Mouse (Mus musculus): ENCODE results near the gene Tbc1d22a.

Tbc1d22a gene

GRCm38 (mm10) chr15:86432791-86433190 lies 218.5 kb downstream of the Tbc1d22a start:
- intact Hi-C loops (cut with DNase I) = no loop called here

DNA sequence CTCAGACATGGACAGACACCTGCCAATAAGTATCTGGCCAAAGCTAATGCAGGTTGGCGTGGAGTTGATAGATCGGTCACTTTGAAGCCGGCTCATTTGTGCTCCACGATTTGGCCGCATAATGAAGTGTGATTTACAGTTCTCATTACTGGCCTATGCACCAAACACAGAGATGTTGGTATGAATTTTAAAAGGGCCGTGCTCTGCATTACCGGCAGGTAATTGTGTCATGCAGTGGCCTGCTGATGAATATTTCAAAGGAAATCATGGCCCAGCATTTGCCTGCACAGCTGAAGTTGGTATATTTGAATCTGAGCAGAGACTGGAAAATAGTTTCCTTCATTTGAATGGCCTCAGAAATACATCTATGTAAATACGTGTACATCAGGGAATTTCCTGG lies 219.1 kb downstream of the Tbc1d22a start:
- intact Hi-C loops (cut with DNase I) = no loop called here

DNA sequence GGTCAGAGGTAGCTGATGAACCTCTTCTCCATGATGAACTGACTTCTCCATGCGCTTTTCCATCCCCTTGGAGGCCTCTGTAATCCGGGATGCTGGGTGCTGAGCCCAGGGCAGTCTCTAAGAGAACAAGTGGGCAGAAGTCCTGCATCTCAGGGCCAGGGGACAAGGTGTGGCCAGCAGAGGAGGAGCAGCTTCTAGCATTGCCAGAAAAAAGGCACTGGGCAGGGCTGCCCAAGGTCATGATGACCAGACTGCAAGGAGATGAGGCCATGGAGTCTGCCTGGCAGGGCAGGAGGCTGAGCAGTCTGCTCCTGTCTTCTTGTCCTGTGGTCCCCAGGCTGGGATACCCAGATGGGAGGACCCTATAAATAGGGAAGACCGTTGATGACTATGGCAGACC lies 220.0 kb downstream of the Tbc1d22a start:
- intact Hi-C loops (cut with DNase I) = no loop called here

- intact Hi-C loops (cut with DNase I) = no loop called here
Measured at GRCm38 (mm10) chr15:86437346-86437745, 223.1 kb downstream of the Tbc1d22a start.

GRCm38 (mm10) chr15:86439015-86439796 lies 224.9 kb downstream of the Tbc1d22a start:
- intact Hi-C loops (cut with DNase I) = no loop called here

DNA sequence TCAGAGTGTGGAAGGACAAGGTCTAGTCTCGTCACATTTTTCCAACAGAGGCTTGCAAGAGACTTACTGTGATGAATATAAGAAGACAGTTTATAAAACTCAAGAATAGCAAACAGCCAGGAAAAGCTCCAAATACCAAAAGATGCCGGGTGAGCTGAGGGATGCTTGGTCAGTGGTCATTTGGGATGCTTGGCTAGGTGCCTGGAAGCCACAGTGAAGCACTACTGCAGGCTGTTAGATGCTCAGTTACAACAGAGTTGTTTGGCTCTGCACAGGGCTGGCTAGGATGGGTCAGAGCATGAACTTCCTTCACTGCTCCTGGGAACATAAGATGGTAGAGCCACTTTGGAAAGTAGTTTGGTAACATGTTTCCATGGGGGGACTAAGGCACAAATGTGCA lies 230.0 kb downstream of the Tbc1d22a start:
- intact Hi-C loops (cut with DNase I) = no loop called here

- intact Hi-C loops (cut with DNase I) = no loop called here
Measured at GRCm38 (mm10) chr15:86446064-86446463, 231.8 kb downstream of the Tbc1d22a start.

GRCm38 (mm10) chr15:86447251-86447650 lies 233.0 kb downstream of the Tbc1d22a start:
- intact Hi-C loops (cut with DNase I) = no loop called here

DNA sequence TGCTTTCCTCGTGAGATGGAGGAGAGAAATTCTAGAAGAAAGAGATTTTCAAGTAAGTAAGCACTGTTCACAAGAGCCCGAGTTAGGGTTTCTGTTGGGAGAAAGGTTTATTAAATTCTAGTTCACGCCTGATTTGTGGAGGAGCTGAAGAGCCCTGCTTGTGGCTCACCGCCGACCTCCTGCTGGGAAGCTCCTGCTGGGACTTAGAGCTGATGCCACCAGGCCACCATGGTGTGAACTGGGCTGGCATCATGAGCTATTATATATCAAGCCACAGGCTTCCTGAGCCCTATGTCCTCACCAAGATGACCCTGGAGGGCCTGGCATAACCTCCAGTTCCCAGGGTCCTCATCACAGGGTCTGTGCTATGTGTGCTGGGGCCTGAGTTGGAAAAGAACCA lies 235.0 kb downstream of the Tbc1d22a start:
- intact Hi-C loops (cut with DNase I) = no loop called here

DNA sequence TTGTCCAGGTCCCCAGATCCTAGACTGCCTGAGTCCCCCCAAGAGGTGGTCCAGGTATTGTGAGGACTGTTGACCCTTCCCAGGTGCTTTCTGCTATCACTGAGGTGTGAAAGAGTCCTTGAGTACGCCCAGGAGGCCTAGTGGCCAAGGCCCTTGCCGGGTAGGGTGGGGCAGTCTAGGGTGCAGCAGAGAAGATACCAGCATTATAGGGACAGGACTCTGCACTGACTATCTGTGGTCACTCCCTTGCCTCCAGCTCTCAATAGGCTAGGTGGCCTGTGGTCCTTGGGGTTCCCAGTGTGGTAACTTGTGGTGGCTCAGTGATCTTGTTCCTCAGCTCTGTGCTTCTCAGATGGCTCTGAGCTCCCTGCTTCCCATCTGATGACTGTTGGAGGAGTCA lies 235.5 kb downstream of the Tbc1d22a start:
- intact Hi-C loops (cut with DNase I) = no loop called here

DNA sequence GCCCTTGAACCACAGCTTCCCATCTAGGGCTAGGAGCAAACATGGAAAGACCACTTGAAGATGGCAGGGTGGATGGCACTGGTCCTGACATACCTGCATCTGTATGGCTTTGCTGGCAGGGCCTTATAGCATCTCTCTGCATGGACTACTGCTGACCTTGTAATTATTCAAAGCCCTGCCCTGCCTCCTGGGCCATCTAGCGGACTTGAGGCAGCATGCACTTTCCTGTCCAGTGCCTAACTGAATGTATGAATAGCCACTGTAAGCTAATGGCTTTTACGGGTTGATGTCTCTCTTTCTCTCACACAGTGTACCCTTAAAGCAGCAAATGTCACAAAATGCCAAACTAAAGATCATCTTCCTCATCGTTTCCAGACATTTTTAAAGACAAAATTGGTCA lies 245.2 kb downstream of the Tbc1d22a start:
- intact Hi-C loops (cut with DNase I) = no loop called here

GRCm38 (mm10) chr15:86462636-86463035 lies 248.4 kb downstream of the Tbc1d22a start:
- intact Hi-C loops (cut with DNase I) = no loop called here

- intact Hi-C loops (cut with DNase I) = no loop called here
Measured at GRCm38 (mm10) chr15:86468082-86468481, 253.8 kb downstream of the Tbc1d22a start.

DNA sequence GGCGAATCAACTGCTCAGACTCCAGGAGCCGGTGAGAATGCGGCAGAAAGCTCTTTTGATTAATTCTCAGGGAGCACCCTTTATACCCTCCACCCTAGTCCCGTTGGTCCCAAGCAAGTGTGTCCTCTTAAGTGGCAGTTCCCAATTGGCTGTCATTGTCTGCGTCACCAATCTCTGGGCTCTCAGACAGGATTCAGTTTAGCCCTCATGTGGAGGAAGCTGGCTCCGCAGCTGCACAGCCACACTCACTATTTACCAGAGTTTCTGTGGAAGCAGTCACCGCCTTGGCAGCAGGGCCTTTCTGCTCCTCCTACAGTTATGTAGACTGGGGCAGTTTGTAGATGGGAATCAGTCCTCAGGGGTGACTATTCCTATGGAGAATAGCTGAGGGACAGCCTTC lies 256.9 kb downstream of the Tbc1d22a start:
- intact Hi-C loops (cut with DNase I) = no loop called here

- intact Hi-C loops (cut with DNase I) = no loop called here
Measured at GRCm38 (mm10) chr15:86473473-86473872, 259.2 kb downstream of the Tbc1d22a start.

DNA sequence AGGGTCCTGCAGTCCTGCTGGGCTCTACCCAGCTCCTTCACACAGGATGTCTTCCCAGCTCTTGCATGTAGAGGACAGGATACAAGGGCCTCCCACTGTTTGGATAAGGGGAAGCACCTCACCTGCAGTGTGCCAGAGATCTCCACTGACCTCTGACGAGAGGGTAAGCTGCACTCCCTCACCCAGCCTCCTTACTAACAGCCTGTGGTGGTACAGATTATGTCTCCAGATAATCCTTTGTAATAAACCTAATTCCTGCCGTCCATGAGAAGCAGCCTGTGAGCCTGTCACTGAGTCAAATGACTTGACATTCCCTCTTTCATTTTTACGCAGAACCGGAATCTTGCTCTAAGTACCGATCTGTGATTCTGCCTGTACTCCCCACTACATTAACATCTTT lies 260.7 kb downstream of the Tbc1d22a start:
- intact Hi-C loops (cut with DNase I) = no loop called here

DNA sequence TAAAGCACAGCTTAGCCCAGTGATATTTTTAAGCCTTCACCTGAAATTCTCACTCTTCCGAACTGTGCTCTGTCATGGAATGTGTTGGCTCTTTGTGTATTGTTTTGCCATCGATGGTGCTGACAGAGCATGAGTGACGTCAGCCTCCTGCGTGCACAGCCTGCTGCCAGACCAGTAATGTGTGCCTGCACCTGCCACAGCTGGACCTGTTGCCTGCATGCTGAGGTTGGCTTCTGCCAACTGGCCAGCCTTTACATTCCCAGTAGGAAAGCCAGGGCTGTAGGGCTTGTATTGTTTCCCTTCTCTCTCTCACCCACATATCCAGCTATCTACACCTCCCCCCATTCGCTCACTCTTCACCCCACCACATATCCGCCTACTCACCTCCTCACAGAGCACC lies 262.2 kb downstream of the Tbc1d22a start:
- intact Hi-C loops (cut with DNase I) = no loop called here

- intact Hi-C loops (cut with DNase I) = no loop called here
Measured at GRCm38 (mm10) chr15:86477032-86477431, 262.8 kb downstream of the Tbc1d22a start.

DNA sequence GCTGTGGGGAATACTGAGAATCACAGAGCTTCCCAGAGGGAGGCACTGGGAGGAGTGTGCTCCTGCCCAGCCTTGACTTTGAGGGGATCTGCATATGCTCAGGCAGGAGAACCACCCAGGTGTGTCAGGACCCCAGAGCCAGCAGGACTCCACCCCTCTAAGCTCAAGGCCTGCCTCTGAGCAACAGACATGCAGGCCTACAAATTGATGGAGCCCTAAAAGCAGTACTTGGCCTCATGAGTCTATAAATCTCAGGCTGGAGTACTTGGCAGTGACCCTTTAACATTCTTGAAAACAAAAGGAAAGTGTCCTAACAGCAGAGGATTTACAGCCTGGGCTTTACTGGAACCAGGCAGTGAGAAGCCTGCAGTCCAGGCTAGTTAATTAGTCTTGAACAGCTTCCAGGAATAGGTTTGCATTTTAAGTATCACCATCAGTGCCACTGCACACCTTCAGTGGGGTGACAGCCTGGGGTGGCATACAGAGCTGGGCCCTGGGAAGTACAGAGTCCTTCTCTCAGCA lies 263.3 kb downstream of the Tbc1d22a start:
- intact Hi-C loops (cut with DNase I) = no loop called here

DNA sequence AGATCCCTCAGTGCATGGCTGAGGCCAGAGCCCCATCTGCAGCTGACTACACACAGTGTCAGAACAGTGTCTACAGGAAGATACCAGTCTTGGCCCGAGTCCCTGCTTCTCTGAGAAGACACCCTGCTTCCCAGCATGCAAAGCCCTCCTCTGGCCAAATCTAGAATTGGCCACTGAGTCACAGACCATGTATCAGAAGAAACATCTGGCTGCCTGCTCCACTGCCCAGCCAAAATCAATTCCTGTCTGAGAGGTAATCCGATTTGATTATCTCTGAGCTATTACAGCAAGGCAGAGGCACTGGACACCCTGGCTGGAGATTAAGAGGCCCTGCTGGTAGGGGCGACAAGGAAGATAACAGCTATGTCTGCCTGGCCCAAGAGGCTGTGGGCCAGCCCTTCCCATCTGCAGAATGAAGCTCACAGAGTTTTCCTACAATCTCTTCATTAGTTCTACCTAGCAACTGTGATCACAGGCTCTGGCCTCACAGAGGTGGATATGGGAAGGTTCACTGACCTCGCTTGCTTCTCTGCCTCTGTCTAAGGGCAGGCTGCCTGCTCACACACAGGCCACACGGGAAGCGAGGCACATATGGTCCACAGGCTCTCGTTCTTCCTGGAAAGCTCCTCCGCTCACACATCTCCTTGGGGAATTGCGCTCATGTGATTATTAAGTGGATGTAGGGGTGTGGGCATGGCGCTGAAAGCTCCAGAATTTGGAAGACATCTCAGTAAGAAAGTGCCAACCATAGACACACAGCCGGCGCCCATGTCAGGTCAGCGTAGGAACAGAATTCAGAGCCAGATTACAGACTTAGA lies 264.6 kb downstream of the Tbc1d22a start:
- intact Hi-C loops (cut with DNase I) = no loop called here

DNA sequence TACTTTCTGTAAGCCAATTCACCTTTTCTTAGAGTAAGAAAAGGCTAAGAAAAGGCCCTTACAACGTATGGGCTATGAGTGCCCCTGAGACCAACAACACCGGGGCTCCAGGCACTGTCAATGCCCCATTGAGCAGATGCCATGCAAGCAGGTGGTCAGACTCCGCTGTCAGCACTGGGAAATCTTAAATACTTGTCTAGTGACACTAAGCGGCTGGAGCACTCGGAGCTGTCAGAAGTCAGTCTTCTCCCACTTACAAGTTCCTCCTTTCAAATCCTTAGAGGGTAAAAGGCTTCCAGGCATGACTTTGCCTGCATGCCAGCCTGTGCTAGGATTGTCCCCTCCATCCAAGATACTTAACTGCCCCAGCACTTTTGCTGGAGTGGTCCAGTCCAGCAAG lies 268.1 kb downstream of the Tbc1d22a start:
- intact Hi-C loops (cut with DNase I) = no loop called here

DNA sequence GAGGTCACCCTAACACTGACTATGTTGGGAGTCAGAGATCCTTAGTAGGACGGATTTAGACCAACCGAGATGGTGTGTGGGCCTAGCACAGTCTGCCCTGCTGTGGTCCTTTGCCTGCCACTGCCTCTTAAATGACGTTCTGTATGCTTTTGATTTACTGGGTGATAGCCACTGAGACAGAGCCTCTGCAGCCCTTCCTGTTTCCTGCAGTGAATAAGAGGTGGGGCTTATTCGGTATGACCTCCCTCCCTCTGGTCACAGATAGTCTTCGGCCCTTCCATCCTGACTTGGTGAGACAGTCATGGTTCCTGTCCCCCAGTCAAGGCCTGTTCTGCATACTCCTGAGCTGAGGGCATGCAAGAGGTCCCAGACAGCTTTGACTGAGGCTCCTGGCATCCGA lies 271.6 kb downstream of the Tbc1d22a start:
- intact Hi-C loops (cut with DNase I) = no loop called here

Data from adrenal gland (tissue).